Mouse (Mus musculus) MEL (cell line): ENCODE data around the gene Kyat1. TPM values are rescaled to one million over a fixed set of nuclear protein-coding genes. Genes with fewer than 3 reads are reported as not detected.

Experiments
- DNase-seq: peaks from one replicate; pipeline ENCODE4 v3.0.0; 2011; ENCODE audit warnings: low read depth, low spot score
- H3K27ac ChIP-seq: 2 replicates; pipeline ENCODE4 v1.5.1; 2012; ENCODE audit warnings: low read depth, mild to moderate bottlenecking, control low read depth, low read length, moderate library complexity; ENCODE audit not compliant: control insufficient read depth
- H3K27me3 ChIP-seq, 2 experiments: fragments of 150-350 bp in 1 of 2; sonication (generic) in 1 of 2; 2 replicates each; pipeline ENCODE4 v1.6.1; 2012; ENCODE audit warnings: low read length in 2 of 2, mild to moderate bottlenecking in 2 of 2, improper control_type of control experiment in 1 of 2, moderate library complexity in 1 of 2; ENCODE audit not compliant: insufficient read depth in 2 of 2, control insufficient read depth in 1 of 2
- H3K36me3 ChIP-seq, 2 experiments: 2 replicates each; pipeline ENCODE4 v1.6.1; 2012 to 2014; ENCODE audit warnings: low read length in 2 of 2, improper control_type of control experiment in 1 of 2, inconsistent platforms in 1 of 2, mild to moderate bottlenecking in 1 of 2; ENCODE audit not compliant: insufficient read depth in 2 of 2, control insufficient read depth in 1 of 2
- H3K4me1 ChIP-seq, 2 experiments: fragments of 150-350 bp in 1 of 2; sonication (generic) in 1 of 2; 2 replicates each; pipeline ENCODE4 v1.6.1; 2012; ENCODE audit warnings: low read length in 2 of 2, improper control_type of control experiment in 1 of 2, mild to moderate bottlenecking in 1 of 2; ENCODE audit not compliant: insufficient read depth in 2 of 2, control insufficient read depth in 1 of 2
- H3K4me3 ChIP-seq, 2 experiments: fragments of 150-350 bp in 1 of 2; sonication (generic) in 1 of 2; 2 replicates each; pipeline ENCODE4 v1.5.1; 2012; ENCODE audit warnings: low read depth in 2 of 2, low read length in 2 of 2, mild to moderate bottlenecking in 2 of 2, moderate library complexity in 2 of 2, control low read depth in 1 of 2, improper control_type of control experiment in 1 of 2; ENCODE audit not compliant: control insufficient read depth in 1 of 2, insufficient read depth in 1 of 2
- H3K79me2 ChIP-seq: 2 replicates; pipeline ENCODE4 v1.6.1; 2012; ENCODE audit warnings: mild to moderate bottlenecking, low read length, moderate library complexity; ENCODE audit not compliant: control insufficient read depth, poor library complexity, insufficient read depth
- H3K9ac ChIP-seq: 2 replicates; pipeline ENCODE4 v1.6.1; 2012; ENCODE audit warnings: low read depth, mild to moderate bottlenecking, control low read depth, low read length, moderate library complexity; ENCODE audit not compliant: control insufficient read depth, poor library complexity, severe bottlenecking
- H3K9me3 ChIP-seq: fragments of 150-350 bp; sonication (generic); replicated peaks from 2 replicates; pipeline ENCODE4 v1.6.1; 2012; ENCODE audit warnings: mild to moderate bottlenecking, low read length, improper control_type of control experiment, moderate library complexity; ENCODE audit not compliant: insufficient read depth
- BHLHE40 ChIP-seq: IDR thresholded peaks from 2 replicates; pipeline ENCODE4 v1.6.1; 2012; ENCODE audit warnings: low read depth, mild to moderate bottlenecking, inconsistent platforms, low read length, improper control_type of control experiment, borderline replicate concordance
- CHD1 ChIP-seq: IDR thresholded peaks from 2 replicates; pipeline ENCODE4 v1.6.1; 2012; ENCODE audit warnings: low read depth, mild to moderate bottlenecking, inconsistent platforms, low read length, improper control_type of control experiment
- CTCF ChIP-seq, 3 experiments: IDR thresholded peaks in 2 of 3; conservative IDR thresholded peaks in 1 of 3; 2 replicates each; pipeline ENCODE4 v1.5.1; 2011 to 2012; ENCODE audit warnings: low read length in 3 of 3, low read depth in 2 of 3, mild to moderate bottlenecking in 2 of 3, improper control_type of control experiment in 1 of 3, inconsistent platforms in 1 of 3, mixed read lengths in 1 of 3, moderate library complexity in 1 of 3; ENCODE audit not compliant: control insufficient read depth in 1 of 3, insufficient read depth in 1 of 3, poor library complexity in 1 of 3, severe bottlenecking in 1 of 3
- ELF1 ChIP-seq: IDR thresholded peaks from 2 replicates; pipeline ENCODE4 v1.6.1; 2014; ENCODE audit warnings: low read depth, mild to moderate bottlenecking, inconsistent platforms, low read length, improper control_type of control experiment, moderate library complexity
- EP300 ChIP-seq, 2 experiments: IDR thresholded peaks; 2 replicates each; pipeline ENCODE4 v1.6.1; 2011; ENCODE audit warnings: improper control_type of control experiment in 2 of 2, low read length in 2 of 2, low read depth in 1 of 2, mild to moderate bottlenecking in 1 of 2
- ETS1 ChIP-seq: IDR thresholded peaks from 2 replicates; pipeline ENCODE4 v1.6.1; 2012; ENCODE audit warnings: low read depth, mild to moderate bottlenecking, inconsistent platforms, low read length, improper control_type of control experiment, moderate library complexity
- GABPA ChIP-seq: IDR thresholded peaks from 2 replicates; pipeline ENCODE4 v1.6.1; 2012; ENCODE audit warnings: low read depth, mild to moderate bottlenecking, inconsistent platforms, low read length, improper control_type of control experiment, moderate library complexity
- GATA1 ChIP-seq: IDR thresholded peaks from 2 replicates; pipeline ENCODE4 v1.6.1; 2011; ENCODE audit warnings: low read depth, low read length, improper control_type of control experiment
- HCFC1 ChIP-seq: IDR thresholded peaks from 2 replicates; pipeline ENCODE4 v1.6.1; 2012; ENCODE audit warnings: low read depth, mild to moderate bottlenecking, inconsistent platforms, low read length, improper control_type of control experiment, moderate library complexity
- KAT2A ChIP-seq: conservative IDR thresholded peaks from 2 replicates; pipeline ENCODE4 v1.6.1; 2012; ENCODE audit warnings: low read depth, low read length, improper control_type of control experiment, inconsistent platforms
- MAX ChIP-seq: IDR thresholded peaks from 2 replicates; pipeline ENCODE4 v1.6.1; 2011; ENCODE audit warnings: low read length, improper control_type of control experiment
- MXI1 ChIP-seq: IDR thresholded peaks from 2 replicates; pipeline ENCODE4 v1.6.1; 2011; ENCODE audit warnings: mild to moderate bottlenecking, low read depth, low read length, improper control_type of control experiment
- MYB ChIP-seq: IDR thresholded peaks from 2 replicates; pipeline ENCODE4 v1.6.1; 2011; ENCODE audit warnings: mild to moderate bottlenecking, low read depth, low read length, improper control_type of control experiment
- MYC ChIP-seq: IDR thresholded peaks from 2 replicates; pipeline ENCODE4 v1.6.1; 2011; ENCODE audit warnings: low read depth, mild to moderate bottlenecking, low read length, improper control_type of control experiment, moderate library complexity
- NELFE ChIP-seq: IDR thresholded peaks from 2 replicates; pipeline ENCODE4 v1.6.1; 2011; ENCODE audit warnings: low read depth, low read length, improper control_type of control experiment
- NRF1 ChIP-seq: IDR thresholded peaks from 2 replicates; pipeline ENCODE4 v1.6.1; 2014; ENCODE audit warnings: low read depth, mild to moderate bottlenecking, inconsistent platforms, low read length, improper control_type of control experiment, moderate library complexity; ENCODE audit not compliant: poor library complexity, insufficient read depth, severe bottlenecking
- POLR2A ChIP-seq, 2 experiments: IDR thresholded peaks; 2 replicates each; pipeline ENCODE4 v1.6.1; 2011 to 2012; ENCODE audit warnings: low read length in 2 of 2, mild to moderate bottlenecking in 2 of 2, control low read depth in 1 of 2, improper control_type of control experiment in 1 of 2, low read depth in 1 of 2, moderate library complexity in 1 of 2; ENCODE audit not compliant: control insufficient read depth in 1 of 2, insufficient read depth in 1 of 2, poor library complexity in 1 of 2
- POLR2AphosphoS2 ChIP-seq: IDR thresholded peaks from 2 replicates; pipeline ENCODE4 v1.6.1; 2011; ENCODE audit warnings: low read length, improper control_type of control experiment
- POLR2AphosphoS5 ChIP-seq: IDR thresholded peaks from 2 replicates; pipeline ENCODE4 v1.6.1; 2012; ENCODE audit warnings: low read depth, borderline replicate concordance, mild to moderate bottlenecking, inconsistent platforms, low read length, moderate library complexity, mixed read lengths
- RAD21 ChIP-seq: IDR thresholded peaks from 2 replicates; pipeline ENCODE4 v1.6.1; 2011; ENCODE audit warnings: mild to moderate bottlenecking, low read depth, low read length, improper control_type of control experiment
- RCOR1 ChIP-seq: IDR thresholded peaks from 2 replicates; pipeline ENCODE4 v1.6.1; 2012; ENCODE audit warnings: low read depth, mild to moderate bottlenecking, inconsistent platforms, low read length, improper control_type of control experiment
- SIN3A ChIP-seq: IDR thresholded peaks from 2 replicates; pipeline ENCODE4 v1.6.1; 2012; ENCODE audit warnings: low read length, improper control_type of control experiment, inconsistent platforms
- SMC3 ChIP-seq: IDR thresholded peaks from 2 replicates; pipeline ENCODE4 v1.6.1; 2011; ENCODE audit warnings: low read depth, low read length, improper control_type of control experiment
- TAL1 ChIP-seq: IDR thresholded peaks from 2 replicates; pipeline ENCODE4 v1.6.1; 2012; ENCODE audit warnings: mild to moderate bottlenecking, inconsistent platforms, low read length, moderate library complexity, mixed read lengths
- TBP ChIP-seq: IDR thresholded peaks from 2 replicates; pipeline ENCODE4 v1.8.0; 2011; ENCODE audit warnings: low read depth, low read length, improper control_type of control experiment
- TCF12 ChIP-seq: IDR thresholded peaks from 2 replicates; pipeline ENCODE4 v1.6.1; 2014; ENCODE audit warnings: low read depth, mild to moderate bottlenecking, inconsistent platforms, low read length, improper control_type of control experiment, moderate library complexity
- UBTF ChIP-seq: IDR thresholded peaks from 2 replicates; pipeline ENCODE4 v1.6.1; 2012; ENCODE audit warnings: low read depth, mild to moderate bottlenecking, inconsistent platforms, low read length, improper control_type of control experiment, moderate library complexity, borderline replicate concordance; ENCODE audit not compliant: insufficient read depth
- USF1 ChIP-seq: IDR thresholded peaks from 2 replicates; pipeline ENCODE4 v1.6.1; 2014; ENCODE audit warnings: low read depth, mild to moderate bottlenecking, inconsistent platforms, low read length, improper control_type of control experiment, moderate library complexity
- USF2 ChIP-seq, 2 experiments: IDR thresholded peaks; 2 replicates each; pipeline ENCODE4 v1.6.1; 2011 to 2012; ENCODE audit warnings: improper control_type of control experiment in 2 of 2, low read length in 2 of 2, borderline replicate concordance in 1 of 2, inconsistent platforms in 1 of 2, low read depth in 1 of 2, mild to moderate bottlenecking in 1 of 2; ENCODE audit not compliant: insufficient read depth in 1 of 2
- ZC3H11A ChIP-seq: IDR thresholded peaks from 2 replicates; pipeline ENCODE4 v1.6.1; 2012; ENCODE audit warnings: low read depth, mild to moderate bottlenecking, inconsistent platforms, low read length, improper control_type of control experiment
- ZKSCAN1 ChIP-seq: IDR thresholded peaks from 2 replicates; pipeline ENCODE4 v1.6.1; 2012; ENCODE audit warnings: low read depth, mild to moderate bottlenecking, inconsistent platforms, low read length, improper control_type of control experiment, moderate library complexity
- ZMIZ1 ChIP-seq: IDR thresholded peaks from 2 replicates; pipeline ENCODE4 v1.6.1; 2012; ENCODE audit warnings: low read depth, mild to moderate bottlenecking, inconsistent platforms, low read length, improper control_type of control experiment, moderate library complexity
- ZNF384 ChIP-seq: IDR thresholded peaks from 2 replicates; pipeline ENCODE4 v1.6.1; 2012; ENCODE audit warnings: low read depth, mild to moderate bottlenecking, inconsistent platforms, low read length, improper control_type of control experiment
- polyA plus RNA-seq, 2 experiments: library from polyadenylated mRNA; stranded (reverse) in 1 of 2; unstranded in 1 of 2; fragments of >175 nt in 1 of 2; fragments of >200 nt in 1 of 2; gene quantifications; 2 replicates each; pipeline versions ENCODE4 v1.2.1 to v1.2.4; 2012; ENCODE audit warnings: low replicate concordance in 2 of 2, low read depth in 1 of 2; ENCODE audit not compliant: insufficient read length in 2 of 2, insufficient read depth in 1 of 2, missing spikeins in 1 of 2
- total RNA-seq: library from RNA; depleted of rRNA; stranded (reverse); fragments of 300-350 nt; gene quantifications from 2 replicates; pipeline ENCODE4 v1.2.3, GENCODE M21; 2012

Gene Kyat1
- total and polyA plus RNA-seq, 3 experiments, result 9.5 to 14.9 TPM; not detected in 1

DNA sequence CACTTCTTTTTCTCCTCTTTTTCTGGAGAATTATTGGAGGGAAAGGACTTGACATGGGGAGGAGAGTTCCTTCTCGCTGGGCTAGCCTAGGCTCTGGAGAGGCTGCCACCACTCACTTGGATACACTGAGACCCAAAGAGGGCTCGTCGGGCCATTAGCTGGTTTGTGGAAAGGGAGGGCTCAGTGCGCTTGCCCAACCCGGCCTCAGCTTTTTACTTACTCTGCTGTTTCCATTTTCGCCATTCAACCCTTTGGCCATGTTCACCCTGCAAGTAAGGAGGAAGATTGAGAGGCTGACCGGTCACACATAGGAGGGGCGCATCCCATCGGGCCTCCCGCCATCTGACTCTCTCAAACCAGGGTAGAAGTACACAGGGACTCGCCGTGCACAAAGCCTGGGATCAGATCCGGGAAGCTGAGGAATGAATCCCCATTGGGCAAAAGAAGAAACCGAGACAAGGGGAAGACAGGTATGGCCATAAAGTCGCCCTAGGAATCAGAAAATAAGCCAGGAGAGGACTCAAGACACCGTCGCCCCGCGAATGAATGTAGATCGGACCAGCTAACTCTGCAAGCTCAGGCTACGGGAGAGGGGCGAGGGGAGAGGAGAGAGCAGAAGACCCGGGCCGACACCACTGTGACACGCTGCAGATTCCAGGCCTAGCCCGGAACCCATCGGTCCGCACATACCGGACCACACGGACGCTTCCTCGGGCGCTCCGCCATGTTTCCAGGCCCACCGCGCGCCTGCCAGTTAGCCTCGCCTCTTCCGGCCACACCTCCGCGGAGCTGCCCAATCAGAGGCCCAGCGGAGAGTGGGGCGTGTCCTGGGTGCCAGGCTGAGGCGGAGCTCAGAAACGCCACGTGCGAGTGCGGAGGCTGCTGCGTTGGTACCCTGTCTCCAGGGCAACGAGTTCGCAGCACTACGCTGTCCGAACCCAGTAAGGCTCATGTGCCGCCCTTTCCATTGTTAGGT is 27.7 kb downstream of the Kyat1 start, which contains the start of gene Spout1:
Spout1 (minus strand) TSS at position 760 of the 976 bp plus-strand sequence.
- H3K9ac ChIP-seq, result peak within 1 kb of the TSS; percentile 83
- H3K36me3 ChIP-seq, result peaks cover 0 to 2% of the 10 kb centered on the region in 2 experiments; a peak in 1 of 4 replicates
- H3K79me2 ChIP-seq, result peaks cover 9% of the 10 kb centered on the region
- TF ChIP-seq KAT2A (no peak; the same call in 1 of the 2 replicates), MYC (peak; percentile 95), BHLHE40 (peak; percentile 78; the same call in 1 of the 2 replicates), RCOR1 (no peak), POLR2A (IDR thresholded peaks at IDR 0.05; ENCODE audit: control insufficient read depth in 1 of 2, insufficient read depth in 1 of 2, low read depth in 1 of 2, low read length in 2 of 2, poor library complexity in 1 of 2) (peak; percentile 52 to 83), MXI1 (peak; percentile 100), TBP (peak; percentile 68; the same call in 1 of the 2 replicates), ZNF384 (no peak), GABPA (no peak), SIN3A (peak; percentile 100), ZC3H11A (no peak), USF2 (IDR thresholded peaks at IDR 0.05; ENCODE audit: borderline replicate concordance in 1 of 2, insufficient read depth in 1 of 2, low read depth in 1 of 2, low read length in 2 of 2) (no peak), ELF1 (peak; percentile 82), RAD21 (no peak), TCF12 (peak; percentile 61), NRF1 (peak; percentile 59), MAX (peak; percentile 99), POLR2AphosphoS2 (0 out of 2 replicates have a peak, but pooled peaks have one; percentile 53), USF1 (peak; percentile 74), ETS1 (peak; percentile 35; the same call in 1 of the 2 replicates), HCFC1 (peak; percentile 86), CHD1 (no peak), SMC3 (peak; percentile 2; the same call in 1 of the 2 replicates), UBTF (no peak), ZKSCAN1 (no peak), GATA1 (no peak), ZMIZ1 (no peak), POLR2AphosphoS5 (no peak), TAL1 (no peak), MYB (no peak), EP300 (IDR thresholded peaks at IDR 0.05; ENCODE audit: low read depth in 1 of 2, low read length in 2 of 2) (no peak), CTCF (IDR thresholded peaks at IDR 0.05 in 2 of 3, conservative IDR thresholded peaks at IDR 0.05 in 1 of 3; ENCODE audit: control insufficient read depth in 1 of 3, insufficient read depth in 1 of 3, low read depth in 2 of 3, low read length in 3 of 3, poor library complexity in 1 of 3, severe bottlenecking in 1 of 3) (no peak), NELFE (peak; percentile 77)
- no peaks in the 10 kb centered on the region for H3K9me3 ChIP-seq
- H3K4me3 ChIP-seq, result peak within 1 kb of the TSS; percentile 73 to 76
- DNase-seq, result peak; percentile 98
- H3K27me3 ChIP-seq, result no peaks in the 10 kb centered on the region
- H3K4me1 ChIP-seq, result peaks cover 0 to 7% of the 10 kb centered on the region in 2 experiments; a peak in 2 of 4 replicates
- H3K27ac ChIP-seq, result peak within 1 kb of the TSS; percentile 13; the same call in 1 of the 2 replicates
